Mouse (Mus musculus) bone marrow macrophage, adult 2 months (primary cell): ENCODE data around the gene Neurod2.
A peak's percentile ranks its signal among the peaks of the same experiment; 100 is the strongest.

Experiments
- CTCF ChIP-seq: IDR thresholded peaks from 2 replicates; pipeline ENCODE4 v1.5.1; 2012; ENCODE audit warnings: low read depth, mild to moderate bottlenecking, low read length, moderate library complexity
- POLR2A ChIP-seq: IDR thresholded peaks from 2 replicates; pipeline ENCODE4 v1.6.1; 2012; ENCODE audit warnings: mild to moderate bottlenecking, low read depth, low read length, borderline replicate concordance

DNA sequence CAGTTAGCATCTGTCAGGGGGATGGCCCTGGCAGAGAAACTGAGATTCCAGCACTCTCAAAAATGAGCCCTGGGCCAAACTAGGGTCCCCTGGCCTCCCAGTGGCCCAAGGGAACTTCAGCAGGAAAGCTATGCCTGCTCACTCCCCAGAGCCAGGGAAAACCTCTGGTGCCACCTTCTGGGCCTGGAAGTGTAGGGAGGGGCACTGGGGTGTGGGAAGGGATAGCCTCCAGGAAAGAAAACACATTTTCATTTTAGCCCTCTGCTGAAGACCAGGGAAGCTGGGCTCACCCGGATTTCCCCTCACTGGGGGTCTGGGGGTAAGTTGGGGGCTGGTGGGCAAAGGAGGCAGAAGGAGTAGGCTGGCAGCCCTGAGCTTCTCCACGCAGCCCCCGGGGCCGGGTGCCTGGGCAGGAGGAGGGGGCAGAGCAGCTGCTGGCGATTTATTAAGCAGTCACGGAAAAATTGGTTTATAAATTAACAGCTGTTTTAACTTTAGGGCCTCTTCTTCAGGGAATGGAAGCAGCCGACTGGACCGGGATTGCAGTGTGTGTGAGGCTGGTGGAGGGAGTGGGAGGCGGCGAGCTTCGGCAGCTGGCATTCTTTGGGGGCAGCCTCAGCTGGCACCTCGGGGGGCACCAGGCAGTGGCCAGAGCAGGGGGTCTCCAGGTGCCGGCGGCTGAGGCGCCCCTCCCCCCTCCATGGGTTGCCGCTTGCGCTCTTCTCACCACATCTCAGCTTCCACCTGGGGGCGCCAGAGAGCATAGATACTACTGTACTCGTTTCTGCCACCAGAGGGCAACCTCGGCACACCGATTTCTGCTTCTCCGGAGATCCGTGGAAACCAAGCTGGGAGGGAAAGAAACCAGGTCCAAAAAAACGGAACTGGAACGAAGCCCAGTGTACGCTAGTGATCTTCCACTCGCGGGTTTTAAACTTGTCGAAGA, 12.8 kb upstream of the Neurod2 start:
- TF ChIP-seq CTCF (peak; percentile 99), POLR2A (no peak)
